Mouse (Mus musculus): ENCODE measurements around the gene Pgbd5.

DNA sequence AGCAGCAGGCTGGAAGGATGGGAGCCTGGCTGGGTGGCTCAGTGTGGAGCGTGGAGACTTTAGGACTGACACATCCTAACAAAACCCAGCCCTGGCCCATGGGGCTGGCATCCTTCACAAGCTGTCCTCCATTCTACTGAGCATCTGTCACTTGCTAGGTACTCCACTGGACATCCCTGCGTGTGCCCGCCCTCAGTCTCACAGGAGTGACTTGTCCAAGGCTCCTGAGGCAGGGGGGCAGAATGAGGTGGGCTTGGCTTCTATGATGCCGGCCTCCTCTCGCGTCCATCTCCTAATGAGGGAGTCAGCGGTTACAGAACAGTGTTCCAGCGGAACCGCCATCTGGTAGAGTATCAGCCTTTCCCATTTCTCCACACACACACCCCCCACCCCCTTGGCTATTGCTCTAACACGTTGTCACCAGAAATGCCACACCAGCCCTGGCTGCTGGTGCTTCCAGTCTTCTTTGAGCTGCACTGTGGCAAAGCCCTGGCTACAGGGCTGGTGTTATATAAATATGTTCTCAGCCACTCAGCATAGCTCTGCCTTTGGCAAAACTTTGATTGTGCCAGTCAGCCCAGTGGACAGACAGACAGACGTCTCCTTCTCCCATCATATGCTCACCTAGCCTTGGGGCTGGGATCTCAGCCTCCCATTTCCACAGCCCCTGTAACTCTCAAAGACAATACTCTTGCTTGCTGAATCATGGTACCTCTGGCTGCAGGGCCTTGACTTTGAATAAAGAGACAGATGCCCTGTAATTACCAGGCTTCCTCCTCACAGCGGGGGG is 34.8 kb downstream of the Pgbd5 start:
- TF ChIP-seq CTCF (conservative IDR thresholded peaks at IDR 0.05; ENCODE audit: low read length), result no peak
- no peak for TF ChIP-seq NANOG (IDR thresholded peaks at IDR 0.05; ENCODE audit: borderline replicate concordance, low read length)
- TF ChIP-seq POU5F1 (IDR thresholded peaks at IDR 0.05; ENCODE audit: borderline replicate concordance, low read length), result no peak
